Mouse (Mus musculus) bone marrow macrophage, adult 2 months (primary cell): ENCODE results near the gene Abhd2.

Source experiments
- CTCF ChIP-seq: IDR thresholded peaks from 2 replicates; pipeline ENCODE4 v1.5.1; 2012; ENCODE audit warnings: low read depth, mild to moderate bottlenecking, low read length, moderate library complexity
- POLR2A ChIP-seq: IDR thresholded peaks from 2 replicates; pipeline ENCODE4 v1.6.1; 2012; ENCODE audit warnings: mild to moderate bottlenecking, low read depth, low read length, borderline replicate concordance

GRCm38 (mm10) chr7:79266228-79266627 is 6.8 kb upstream of the Abhd2 start:
- TF ChIP-seq CTCF (no peak), POLR2A (no peak)
